Mouse (Mus musculus) CH12.LX (cell line): Measurements from ENCODE around the gene Pakap.

Experiments
- CHD2 ChIP-seq: IDR thresholded peaks from 2 replicates; pipeline ENCODE4 v1.6.1; 2011; ENCODE audit warnings: low read length, improper control_type of control experiment
- CTCF ChIP-seq, 2 experiments: IDR thresholded peaks in 1 of 2; conservative IDR thresholded peaks in 1 of 2; 2 replicates each; pipeline ENCODE4 v1.5.1; 2011 to 2012; ENCODE audit warnings: low read depth in 2 of 2, low read length in 2 of 2, improper control_type of control experiment in 1 of 2, inconsistent platforms in 1 of 2, mild to moderate bottlenecking in 1 of 2, moderate library complexity in 1 of 2
- EP300 ChIP-seq: IDR thresholded peaks from 2 replicates; pipeline ENCODE4 v1.6.1; 2011; ENCODE audit warnings: low read length, improper control_type of control experiment
- MAFK ChIP-seq: IDR thresholded peaks from 2 replicates; pipeline ENCODE4 v1.6.1; 2011; ENCODE audit warnings: low read length, improper control_type of control experiment; ENCODE audit not compliant: insufficient replicate concordance
- POLR2A ChIP-seq: IDR thresholded peaks from 2 replicates; pipeline ENCODE4 v1.6.1; 2011; ENCODE audit warnings: low read depth, mild to moderate bottlenecking, improper control_type of control experiment, low read length
- RCOR1 ChIP-seq: conservative IDR thresholded peaks from 2 replicates; pipeline ENCODE4 v1.6.1; 2012; ENCODE audit warnings: low read depth, mild to moderate bottlenecking, inconsistent platforms, low read length, improper control_type of control experiment
- SMC3 ChIP-seq: IDR thresholded peaks from 2 replicates; pipeline ENCODE4 v1.6.1; 2011; ENCODE audit warnings: low read depth, low read length, improper control_type of control experiment
- TBP ChIP-seq: conservative IDR thresholded peaks from 2 replicates; pipeline ENCODE4 v1.6.1; 2011; ENCODE audit warnings: low read depth, low read length, improper control_type of control experiment
- TCF12 ChIP-seq: IDR thresholded peaks from 2 replicates; pipeline ENCODE4 v1.6.1; 2014; ENCODE audit warnings: low read depth, mild to moderate bottlenecking, inconsistent platforms, low read length, improper control_type of control experiment

GRCm38 (mm10) chr4:57774517-57774916 is 206.5 kb downstream of the Pakap start:
- no peak for TF ChIP-seq TCF12
- no peak for TF ChIP-seq CTCF (conservative IDR thresholded peaks at IDR 0.05 in 1 of 2, IDR thresholded peaks at IDR 0.05 in 1 of 2; ENCODE audit: low read depth in 2 of 2, low read length in 2 of 2)
- TF ChIP-seq POLR2A = no peak
- TF ChIP-seq MAFK = no peak
- no peak for TF ChIP-seq SMC3
- no peak for TF ChIP-seq EP300
- TF ChIP-seq TBP = no peak
- no peak for TF ChIP-seq RCOR1
- no peak for TF ChIP-seq CHD2
